In the genomic region with DNA sequence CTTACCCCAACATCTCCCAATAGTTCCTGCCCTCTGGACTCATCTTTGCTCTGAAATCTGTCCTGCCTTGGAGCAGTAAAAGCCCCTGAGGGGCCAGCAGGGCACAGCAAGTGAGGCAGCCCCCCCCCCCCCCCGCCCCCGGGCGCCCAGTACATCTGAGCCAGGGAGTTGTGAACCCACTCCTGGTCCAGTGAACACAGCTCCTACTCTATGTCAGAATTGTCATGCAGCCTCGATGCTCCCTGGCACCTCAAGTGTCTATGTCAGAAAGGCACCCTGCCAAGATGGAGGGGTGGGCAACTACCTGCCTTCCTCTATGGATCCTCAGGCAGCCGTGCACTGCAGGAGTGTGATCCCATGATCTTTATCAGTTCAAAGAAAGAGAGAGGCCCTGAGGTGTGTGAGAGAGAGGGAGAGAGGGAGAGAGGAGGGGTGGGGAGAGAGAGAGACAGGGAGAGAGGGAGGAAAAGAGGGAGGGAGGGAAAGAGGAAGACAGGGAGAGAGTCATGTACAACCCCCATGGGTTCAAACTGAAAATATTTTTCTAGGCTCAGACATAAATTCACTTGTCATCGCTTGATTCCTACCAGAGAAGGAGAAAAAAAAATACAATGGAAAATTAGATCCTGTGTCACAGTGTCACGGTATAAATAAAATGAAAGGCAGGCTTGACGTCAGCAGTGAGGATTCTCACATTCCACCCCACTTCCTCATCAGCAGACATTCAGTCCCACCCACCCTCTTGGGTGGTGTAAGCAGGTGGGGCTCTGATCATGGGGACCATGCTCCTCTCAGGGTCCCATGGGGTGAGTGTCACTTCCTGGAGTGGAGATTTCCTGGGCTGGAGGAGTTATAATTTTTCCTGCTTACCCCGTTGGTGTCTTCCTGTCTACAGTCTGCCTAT, we compare ENCODE assay signal across 1 mouse cellular context.
TF ChIP-seq lines count a peak whose summit lies in the region.

No protein-coding gene starts in this region.

TF ChIP-seq in CH12.LX, 34 proteins besides CTCF, POLR2A, EP300 and RAD21 (continued from another document):
- no peak for TF ChIP-seq TBP (conservative IDR thresholded peaks at IDR 0.05; ENCODE audit: low read depth, low read length)
- TF ChIP-seq MYC (IDR thresholded peaks at IDR 0.05; ENCODE audit: low read depth, low read length), result no peak
- no peak for TF ChIP-seq ZKSCAN1 (IDR thresholded peaks at IDR 0.05; ENCODE audit: borderline replicate concordance, low read depth, low read length)
- no peak for TF ChIP-seq NELFE (IDR thresholded peaks at IDR 0.05; ENCODE audit: low read depth, low read length)
- TF ChIP-seq HCFC1 (IDR thresholded peaks at IDR 0.05; ENCODE audit: low read depth, low read length), result no peak
